Mouse (Mus musculus) limb, embryonic 14.5 days (tissue): ENCODE measurements around the gene Kcnk6. TPM values are rescaled to one million over a fixed set of nuclear protein-coding genes. Genes with fewer than 3 reads are reported as not detected.
A peak's percentile ranks its signal among the peaks of the same experiment; 100 is the strongest.

Source experiments
- ATAC-seq: fragments of 200-750 bp; cut with Nextera tagmentation; 2 replicates; pipeline ENCODE4 v1.8.0; 2017; ENCODE audit warnings: low read depth, moderate number of reproducible peaks, moderate TSS enrichment; ENCODE audit not compliant: low FRiP score
- DNase-seq: peaks from one replicate; pipeline ENCODE4 v3.0.0-alpha.2; 2015; ENCODE audit warnings: low spot score
- H3K27ac ChIP-seq: fragments of 300-500 bp; sonication (generic); replicated peaks from 2 replicates; pipeline ENCODE4 v1.5.1; 2014; ENCODE audit warnings: low read depth, mild to moderate bottlenecking, low read length, moderate library complexity, mixed read lengths
- H3K27me3 ChIP-seq: fragments of 300-500 bp; sonication (generic); 2 replicates; pipeline ENCODE4 v1.6.1; 2014; ENCODE audit warnings: low read length, mixed read lengths; ENCODE audit not compliant: control insufficient read depth, insufficient read depth
- H3K36me3 ChIP-seq: fragments of 300-500 bp; sonication (generic); 2 replicates; pipeline ENCODE4 v1.6.1; 2014; ENCODE audit warnings: mild to moderate bottlenecking, low read length, moderate library complexity, mixed read lengths; ENCODE audit not compliant: control insufficient read depth, insufficient read depth
- H3K4me1 ChIP-seq: fragments of 300-500 bp; sonication (generic); 2 replicates; pipeline ENCODE4 v1.6.1; 2014; ENCODE audit warnings: antibody characterized with exemption, low read length, mixed read lengths; ENCODE audit not compliant: control insufficient read depth, insufficient read depth
- H3K4me2 ChIP-seq: fragments of 300-500 bp; sonication (generic); replicated peaks from 2 replicates; pipeline ENCODE4 v1.6.1; 2014; ENCODE audit warnings: low read depth, mild to moderate bottlenecking, low read length, moderate library complexity; ENCODE audit not compliant: severe bottlenecking
- H3K4me3 ChIP-seq: fragments of 300-500 bp; sonication (generic); replicated peaks from 2 replicates; pipeline ENCODE4 v1.5.1; 2014; ENCODE audit warnings: low read length
- H3K9ac ChIP-seq: fragments of 300-500 bp; sonication (generic); 2 replicates; pipeline ENCODE4 v1.6.1; 2014; ENCODE audit warnings: mild to moderate bottlenecking, low read depth, low read length, moderate library complexity; ENCODE audit not compliant: severe bottlenecking
- H3K9me3 ChIP-seq: fragments of 300-500 bp; sonication (generic); 2 replicates; pipeline ENCODE4 v1.6.1; 2016; ENCODE audit warnings: low read length; ENCODE audit not compliant: control insufficient read depth
- POLR2A ChIP-seq: fragments of 200-500 bp; IDR thresholded peaks from 2 replicates; pipeline ENCODE4 v1.8.0; 2012; ENCODE audit warnings: inconsistent platforms, mild to moderate bottlenecking, moderate library complexity, borderline replicate concordance; ENCODE audit not compliant: insufficient read depth, insufficient read length; ENCODE audit errors: extremely low read depth
- WGBS: fragments of 180-500 bp; shearing (Covaris S2); extraction: QIAGEN DNeasy Blood & Tissue Kit; methylation state at CpG from one replicate; pipeline ENCODE4 v1.1.7; 2014; 5-methylcytosine and 5-hydroxymethylcytosine counted together
- polyA plus RNA-seq, 2 experiments: library from polyadenylated mRNA; depleted of rRNA in 1 of 2; stranded (reverse) in 1 of 2; unstranded in 1 of 2; fragments of >200 nt; fragmentation: Nextera tagmentation in 1 of 2; extraction: Ambion mirVana in 1 of 2; gene quantifications; 2 replicates each; pipeline versions ENCODE4 v1.2.1 to v1.2.3; 2012 to 2014

The Kcnk6 gene
- polyA plus RNA-seq, 2 experiments = 2.2 to 11.4 TPM

DNA sequence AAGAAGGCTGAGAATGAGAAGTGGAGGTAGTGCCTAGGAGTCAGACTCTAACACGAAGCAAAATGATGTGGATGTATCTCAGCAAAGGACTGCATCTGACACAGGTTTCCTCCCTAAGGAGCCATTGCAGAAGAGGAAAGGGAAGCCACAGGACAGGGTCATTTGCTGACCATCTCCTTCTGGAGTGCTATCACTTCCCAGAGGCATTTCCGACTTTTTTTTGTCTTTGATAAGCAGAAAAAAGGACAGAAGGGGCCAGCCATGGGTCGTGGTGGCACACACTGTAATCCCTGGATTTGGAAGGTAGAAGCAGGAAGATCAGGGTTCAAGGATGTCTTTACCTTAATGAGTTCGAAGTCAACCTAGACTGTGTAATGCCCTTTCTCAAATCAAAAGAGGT is 4.3 kb upstream of the Kcnk6 start:
- no peaks in the 10 kb centered on the region for H3K9me3 ChIP-seq
- ATAC-seq (no peak), DNase-seq (no peak)
- H3K4me3 ChIP-seq = no peak overlapping the region
- H3K27ac ChIP-seq = no peak overlapping the region
- WGBS = 79% methylated on average over 4 of the region's 4 CpGs
- H3K4me2 ChIP-seq = no peak overlapping the region
- no peak overlapping the region for H3K9ac ChIP-seq
- TF ChIP-seq POLR2A = no peak
- peaks cover 9% of the 10 kb centered on the region; the same call in 1 of the 2 replicates for H3K4me1 ChIP-seq
- peaks cover 11% of the 10 kb centered on the region for H3K27me3 ChIP-seq
- no peaks in the 10 kb centered on the region for H3K36me3 ChIP-seq

DNA sequence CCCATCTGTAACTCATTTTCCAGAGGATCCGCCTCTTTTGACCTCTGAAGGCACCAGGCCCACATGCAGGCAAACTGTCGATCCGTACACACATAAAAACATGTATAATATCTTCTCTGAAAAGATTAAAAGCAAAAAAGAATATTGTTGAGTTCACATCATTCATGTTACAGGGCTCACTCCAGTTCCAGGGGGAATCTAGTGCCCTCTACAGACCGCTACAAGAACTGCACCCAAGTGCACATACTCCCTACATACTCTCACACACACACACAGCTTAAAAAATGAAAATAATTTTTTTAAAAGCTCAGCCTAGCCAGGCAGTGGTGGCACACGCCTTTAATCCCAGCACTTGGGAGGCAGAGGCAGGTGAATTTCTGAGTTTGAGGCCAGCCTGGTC is 2.3 kb upstream of the Kcnk6 start:
- H3K27ac ChIP-seq = no peak overlapping the region
- peaks cover 9% of the 10 kb centered on the region; the same call in 1 of the 2 replicates for H3K4me1 ChIP-seq
- no peaks in the 10 kb centered on the region for H3K9me3 ChIP-seq
- peaks cover 21% of the 10 kb centered on the region for H3K27me3 ChIP-seq
- H3K9ac ChIP-seq = no peak overlapping the region
- H3K4me2 ChIP-seq = no peak overlapping the region
- no peak for TF ChIP-seq POLR2A
- 73% methylated on average over 5 of the region's 5 CpGs for WGBS
- H3K36me3 ChIP-seq = no peaks in the 10 kb centered on the region
- DNase-seq (no peak), ATAC-seq (no peak)
- H3K4me3 ChIP-seq = no peak overlapping the region

DNA sequence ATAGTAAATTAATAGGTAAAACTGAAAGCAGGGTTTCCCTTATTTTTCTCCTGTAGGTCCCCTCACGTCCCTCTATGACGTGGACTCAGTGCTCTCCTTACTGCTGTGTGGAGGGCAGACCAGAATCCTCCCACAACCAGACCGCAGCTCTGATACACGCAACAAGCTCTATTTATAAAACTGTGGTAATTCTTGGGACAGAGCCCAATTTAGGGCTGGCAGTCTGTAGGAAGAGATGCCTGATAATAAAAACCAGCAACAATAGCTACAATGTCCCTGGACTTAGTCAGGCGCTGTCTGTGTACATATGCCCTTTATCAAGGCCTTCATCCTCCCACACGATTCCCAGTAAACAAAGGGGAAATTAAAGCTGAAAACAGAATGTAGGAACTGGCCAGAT is 1.4 kb upstream of the Kcnk6 start:
- H3K36me3 ChIP-seq = no peaks in the 10 kb centered on the region
- no peak overlapping the region for H3K9ac ChIP-seq
- DNase-seq = no peak
- no peak overlapping the region for H3K4me2 ChIP-seq
- H3K27ac ChIP-seq = no peak overlapping the region
- H3K27me3 ChIP-seq = peaks cover 21% of the 10 kb centered on the region
- H3K4me3 ChIP-seq = no peak overlapping the region
- TF ChIP-seq POLR2A = no peak
- WGBS = 69% methylated on average over 6 of the region's 6 CpGs
- no peaks in the 10 kb centered on the region for H3K4me1 ChIP-seq
- no peak for ATAC-seq
- H3K9me3 ChIP-seq = no peaks in the 10 kb centered on the region

DNA sequence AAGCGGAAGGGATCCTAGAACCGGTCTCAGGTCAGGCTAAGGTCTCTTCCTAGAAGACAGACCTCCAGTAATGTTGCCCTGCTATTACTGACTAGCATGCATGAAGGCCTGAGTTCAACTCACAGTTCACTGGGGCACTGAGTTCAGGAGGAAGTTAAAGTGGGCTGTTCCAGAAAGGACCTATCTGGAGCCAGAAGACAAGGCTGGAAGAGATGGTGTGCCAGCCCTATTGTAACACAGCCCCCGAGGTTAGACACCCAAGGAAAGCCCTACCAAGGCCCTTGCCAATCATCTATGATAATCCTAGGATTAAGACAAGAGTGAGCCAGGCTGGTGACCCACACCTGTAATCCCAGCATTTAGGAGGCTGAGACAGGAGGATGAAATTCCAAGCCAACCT is 798 bp downstream of the Kcnk6 start:
- H3K27me3 ChIP-seq = peaks cover 21% of the 10 kb centered on the region
- peak overlapping the region; percentile 79; the same call in 1 of the 2 replicates for H3K9ac ChIP-seq
- ATAC-seq = no peak

DNA sequence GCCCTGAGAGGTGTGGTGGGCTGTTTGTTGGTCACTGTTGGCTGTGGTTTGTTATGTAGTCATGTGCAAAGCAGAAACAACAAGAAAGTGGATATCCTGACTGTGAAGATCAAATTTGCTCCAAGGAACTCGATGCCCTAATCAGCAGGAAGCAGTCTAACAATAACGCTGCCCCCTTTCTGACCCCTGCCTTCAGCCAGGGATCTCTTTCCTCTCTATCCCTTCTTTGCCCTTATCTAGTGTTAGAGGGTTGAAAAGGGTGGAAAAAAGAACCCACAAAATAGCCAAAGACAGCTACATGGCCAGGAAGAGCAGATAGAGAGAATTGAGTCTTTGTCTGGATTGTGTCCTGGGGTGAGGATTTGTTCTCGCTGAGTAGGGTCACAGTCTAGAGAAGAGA is 1.8 kb downstream of the Kcnk6 start:
- ATAC-seq (no peak), DNase-seq (no peak)
- no peaks in the 10 kb centered on the region for H3K4me1 ChIP-seq
- no peak overlapping the region for H3K9ac ChIP-seq
- no peak overlapping the region for H3K4me2 ChIP-seq
- no peaks in the 10 kb centered on the region for H3K9me3 ChIP-seq
- no peak for TF ChIP-seq POLR2A
- WGBS = 68% methylated on average over 3 of the region's 3 CpGs
- H3K27ac ChIP-seq = no peak overlapping the region
- H3K4me3 ChIP-seq = no peak overlapping the region
- peaks cover 21% of the 10 kb centered on the region for H3K27me3 ChIP-seq
- no peaks in the 10 kb centered on the region for H3K36me3 ChIP-seq

More for the DNA sequence above, 798 bp downstream of the Kcnk6 start:
- WGBS = 51% methylated on average over 3 of the region's 3 CpGs
- Histone ChIP-seq H3K9me3 (no peaks in the 10 kb centered on the region), H3K36me3 (no peaks in the 10 kb centered on the region), H3K27ac (no peak overlapping the region), H3K4me3 (peak overlapping the region; percentile 62), H3K4me2 (peak overlapping the region; percentile 94), H3K4me1 (no peaks in the 10 kb centered on the region)
- no peak for DNase-seq
- no peak for TF ChIP-seq POLR2A

DNA sequence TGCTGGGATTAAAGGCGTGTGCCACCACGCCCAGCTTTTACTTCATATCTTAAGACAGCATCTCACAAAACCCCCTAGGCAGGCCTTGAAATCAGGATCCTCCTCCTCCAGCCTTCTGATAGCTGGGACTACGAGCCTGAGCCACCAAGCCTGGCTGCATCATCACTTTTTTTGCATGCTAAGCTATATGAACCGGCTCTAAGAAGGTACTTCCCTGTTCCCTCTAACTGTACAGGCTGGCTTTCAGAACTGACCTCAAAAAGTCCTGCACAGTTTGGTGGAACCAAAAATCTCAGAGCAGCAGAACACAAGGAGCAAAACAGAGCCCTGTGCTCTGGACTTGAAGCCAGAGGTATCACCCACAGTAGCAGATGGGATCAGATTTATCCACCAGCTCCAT is 4.1 kb downstream of the Kcnk6 start:
- DNase-seq (no peak), ATAC-seq (no peak)
- Histone ChIP-seq H3K27ac (no peak overlapping the region), H3K4me1 (peaks cover 7% of the 10 kb centered on the region; the same call in 1 of the 2 replicates), H3K9ac (no peak overlapping the region), H3K4me3 (no peak overlapping the region), H3K36me3 (no peaks in the 10 kb centered on the region), H3K4me2 (no peak overlapping the region), H3K9me3 (no peaks in the 10 kb centered on the region), H3K27me3 (peaks cover 19% of the 10 kb centered on the region)
- 69% methylated on average over 4 of the region's 4 CpGs for WGBS
- TF ChIP-seq POLR2A = no peak
